Mouse (Mus musculus): Measurements from ENCODE around the gene Rell1. TPM values are rescaled to one million over a fixed set of nuclear protein-coding genes. Genes with fewer than 3 reads are reported as not detected.

Gene Rell1
- total RNA-seq (2014; rRNA removed; ENCODE audit: low replicate concordance) (3.2 and 5.8 TPM in 2 replicates), polyA plus RNA-seq (2015; fragmentation: Nextera tagmentation; extraction: Ambion mirVana) (7.9 and 8.0 TPM in 2 replicates)

- no peak for TF ChIP-seq CTCF (IDR thresholded peaks at IDR 0.05; ENCODE audit: low read depth)
- TF ChIP-seq EP300 (IDR thresholded peaks at IDR 0.05; ENCODE audit: low read depth) = 0 out of 2 replicates have a peak, but pooled peaks have one; percentile 33
- no peaks in the 10 kb centered on the region for H3K9me3 ChIP-seq (replicated peaks; ENCODE audit: control insufficient read depth, low read length)
- H3K4me2 ChIP-seq (ENCODE audit: low read depth, low read length) = peak within 1 kb of the TSS; percentile 63
- H3K27ac ChIP-seq (ENCODE audit: low read depth) = peak within 1 kb of the TSS; percentile 74
- no peaks in the 10 kb centered on the region for H3K27me3 ChIP-seq (ENCODE audit: control insufficient read depth, insufficient read depth, low read length)
- H3K9ac ChIP-seq (replicated peaks; ENCODE audit: low read depth, low read length) = peak within 1 kb of the TSS; percentile 58
- DNase-seq (ENCODE audit: low spot score) = peak; percentile 94
- no peaks in the 10 kb centered on the region for H3K36me3 ChIP-seq (replicated peaks; ENCODE audit: control insufficient read depth, insufficient read depth, low read length)
- peaks cover 12% of the 10 kb centered on the region for H3K4me1 ChIP-seq (ENCODE audit: control insufficient read depth, insufficient read depth)
- peak; percentile 98 for ATAC-seq (ENCODE audit: insufficient read depth, low read depth)
- WGBS = 1% methylated on average over 74 of the region's 85 CpGs
- H3K4me3 ChIP-seq (ENCODE audit: low read depth, low read length) = peak within 1 kb of the TSS; percentile 68
Observed at GRCm38 (mm10) chr5:63968443-63969415, at the start of gene Rell1. Gene Rell1, minus strand, starts transcription at chr5:63968897.

GRCm38 (mm10) chr5:64012596-64013366 is 44.1 kb upstream of the Rell1 start:
- TF ChIP-seq CTCF (IDR thresholded peaks at IDR 0.05; ENCODE audit: low read depth) (no peak), EP300 (IDR thresholded peaks at IDR 0.05; ENCODE audit: low read depth) (no peak)
- H3K27ac ChIP-seq (ENCODE audit: low read depth) = no peak overlapping the region
- H3K4me1 ChIP-seq (ENCODE audit: control insufficient read depth, insufficient read depth) = no peaks in the 10 kb centered on the region
- no peak overlapping the region for H3K4me2 ChIP-seq (ENCODE audit: low read depth, low read length)
- 77% methylated on average over 10 of the region's 13 CpGs for WGBS
- DNase-seq (ENCODE audit: low spot score) (no peak), ATAC-seq (ENCODE audit: insufficient read depth, low read depth) (no peak)
- H3K9me3 ChIP-seq (replicated peaks; ENCODE audit: control insufficient read depth, low read length) = no peaks in the 10 kb centered on the region
- no peak overlapping the region for H3K4me3 ChIP-seq (ENCODE audit: low read depth, low read length)
- no peak overlapping the region for H3K9ac ChIP-seq (replicated peaks; ENCODE audit: low read depth, low read length)
- H3K27me3 ChIP-seq (ENCODE audit: control insufficient read depth, insufficient read depth, low read length) = no peaks in the 10 kb centered on the region
- no peaks in the 10 kb centered on the region for H3K36me3 ChIP-seq (replicated peaks; ENCODE audit: control insufficient read depth, insufficient read depth, low read length)

DNA sequence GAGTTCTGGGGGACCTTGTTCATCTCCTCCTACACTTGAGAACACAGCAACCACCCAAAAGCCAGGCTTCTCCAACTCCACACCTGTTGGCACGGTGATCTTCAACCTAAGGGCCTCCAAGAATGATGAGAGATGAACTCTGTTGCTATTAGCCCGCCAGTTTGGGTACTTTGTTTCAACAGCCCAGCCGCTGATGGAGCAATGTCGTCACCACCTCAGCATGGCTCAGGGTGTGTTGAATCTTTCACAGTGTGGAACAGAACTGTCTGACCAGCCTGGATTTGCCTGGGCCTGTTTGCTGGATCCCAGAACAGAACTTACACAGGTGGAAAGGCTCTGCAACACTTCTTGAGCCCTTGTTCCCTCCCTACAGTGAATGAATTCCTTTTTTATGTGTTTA is 37.9 kb upstream of the Rell1 start:
- DNase-seq (ENCODE audit: low spot score) (no peak), ATAC-seq (ENCODE audit: insufficient read depth, low read depth) (no peak)
- H3K9me3 ChIP-seq (replicated peaks; ENCODE audit: control insufficient read depth, low read length) = no peaks in the 10 kb centered on the region
- no peak overlapping the region for H3K9ac ChIP-seq (replicated peaks; ENCODE audit: low read depth, low read length)
- 67% methylated on average over 4 of the region's 4 CpGs for WGBS
- H3K4me1 ChIP-seq (ENCODE audit: control insufficient read depth, insufficient read depth) = no peaks in the 10 kb centered on the region
- TF ChIP-seq EP300 (IDR thresholded peaks at IDR 0.05; ENCODE audit: low read depth) (no peak), CTCF (IDR thresholded peaks at IDR 0.05; ENCODE audit: low read depth) (no peak)
- no peaks in the 10 kb centered on the region for H3K27me3 ChIP-seq (ENCODE audit: control insufficient read depth, insufficient read depth, low read length)
- no peaks in the 10 kb centered on the region for H3K36me3 ChIP-seq (replicated peaks; ENCODE audit: control insufficient read depth, insufficient read depth, low read length)
- H3K27ac ChIP-seq (ENCODE audit: low read depth) = no peak overlapping the region
- no peak overlapping the region for H3K4me3 ChIP-seq (ENCODE audit: low read depth, low read length)
- no peak overlapping the region for H3K4me2 ChIP-seq (ENCODE audit: low read depth, low read length)

DNA sequence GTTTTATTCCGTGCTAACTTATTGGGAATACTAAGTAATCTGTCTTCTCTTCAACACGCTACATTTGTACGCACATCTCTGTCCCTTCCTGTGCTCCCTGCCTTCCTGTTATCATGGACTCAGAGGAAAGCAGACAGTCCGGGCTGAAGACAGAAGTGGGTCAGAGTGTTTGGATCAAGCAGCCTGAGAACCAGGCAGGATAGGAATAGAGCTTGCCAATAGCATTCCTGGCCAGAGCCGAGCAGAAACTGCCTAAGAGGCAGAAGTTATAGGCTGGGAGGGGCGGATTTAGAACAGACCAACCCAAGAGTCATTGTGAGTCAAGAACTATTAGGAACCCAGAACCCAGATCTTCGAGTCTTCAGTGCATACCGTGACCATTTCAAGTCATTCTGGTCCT is 34.6 kb upstream of the Rell1 start:
- Histone ChIP-seq H3K9me3 (replicated peaks; ENCODE audit: control insufficient read depth, low read length) (no peaks in the 10 kb centered on the region), H3K27me3 (ENCODE audit: control insufficient read depth, insufficient read depth, low read length) (no peaks in the 10 kb centered on the region), H3K27ac (ENCODE audit: low read depth) (no peak overlapping the region), H3K4me2 (ENCODE audit: low read depth, low read length) (no peak overlapping the region), H3K9ac (replicated peaks; ENCODE audit: low read depth, low read length) (no peak overlapping the region), H3K4me3 (ENCODE audit: low read depth, low read length) (no peak overlapping the region), H3K36me3 (replicated peaks; ENCODE audit: control insufficient read depth, insufficient read depth, low read length) (no peaks in the 10 kb centered on the region), H3K4me1 (ENCODE audit: control insufficient read depth, insufficient read depth) (no peaks in the 10 kb centered on the region)
- 78% methylated on average over 8 of the region's 8 CpGs for WGBS
- TF ChIP-seq EP300 (IDR thresholded peaks at IDR 0.05; ENCODE audit: low read depth) = no peak
- TF ChIP-seq CTCF (IDR thresholded peaks at IDR 0.05; ENCODE audit: low read depth) = no peak
- ATAC-seq (ENCODE audit: insufficient read depth, low read depth) (no peak), DNase-seq (ENCODE audit: low spot score) (no peak)

GRCm38 (mm10) chr5:63993865-63994264 is 25.2 kb upstream of the Rell1 start:
- 65% methylated on average over 3 of the region's 3 CpGs for WGBS
- no peak overlapping the region for H3K27ac ChIP-seq (ENCODE audit: low read depth)
- no peaks in the 10 kb centered on the region for H3K36me3 ChIP-seq (replicated peaks; ENCODE audit: control insufficient read depth, insufficient read depth, low read length)
- no peak for DNase-seq (ENCODE audit: low spot score)
- TF ChIP-seq CTCF (IDR thresholded peaks at IDR 0.05; ENCODE audit: low read depth) = no peak
- TF ChIP-seq EP300 (IDR thresholded peaks at IDR 0.05; ENCODE audit: low read depth) = no peak
- H3K4me1 ChIP-seq (ENCODE audit: control insufficient read depth, insufficient read depth) = no peaks in the 10 kb centered on the region
- H3K27me3 ChIP-seq (ENCODE audit: control insufficient read depth, insufficient read depth, low read length) = no peaks in the 10 kb centered on the region
- H3K9ac ChIP-seq (replicated peaks; ENCODE audit: low read depth, low read length) = no peak overlapping the region
- H3K9me3 ChIP-seq (replicated peaks; ENCODE audit: control insufficient read depth, low read length) = no peaks in the 10 kb centered on the region
- ATAC-seq (ENCODE audit: insufficient read depth, low read depth) = no peak
- no peak overlapping the region for H3K4me3 ChIP-seq (ENCODE audit: low read depth, low read length)
- no peak overlapping the region for H3K4me2 ChIP-seq (ENCODE audit: low read depth, low read length)

All from heart, postnatal 0 days (tissue).